Mouse (Mus musculus): Measurements from ENCODE around the gene Hsf5. TPM values are rescaled to one million over a fixed set of nuclear protein-coding genes. Genes with fewer than 3 reads are reported as not detected.
A peak's percentile ranks its signal among the peaks of the same experiment; 100 is the strongest.

Gene Hsf5
- total RNA-seq, 2 experiments from 2014 or later = 0.27 to 0.71 TPM

DNA sequence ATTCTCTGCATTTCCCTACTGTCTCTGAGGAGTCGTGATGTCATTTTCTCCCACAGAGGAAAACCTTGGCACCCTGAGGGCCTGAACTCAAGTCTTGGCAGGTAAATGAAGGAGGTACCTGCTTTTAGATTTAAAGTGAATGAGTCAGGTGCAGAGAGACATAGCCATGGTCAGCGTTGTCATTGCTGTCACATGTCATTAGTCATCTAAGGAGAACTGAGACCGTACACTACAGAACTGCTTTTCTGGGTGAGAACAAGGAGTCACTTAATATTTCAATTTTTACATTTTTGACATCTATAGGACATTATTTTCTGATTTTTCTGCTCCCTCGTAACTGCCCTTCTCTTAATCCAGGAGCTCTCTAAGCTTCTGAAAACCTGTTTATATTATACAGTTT lies 61.6 kb downstream of the Hsf5 start:
- DNase-seq (ENCODE audit: low spot score in 2 of 2) = no peak
- intact Hi-C loops (cut with DNase I) = no loop called here

DNA sequence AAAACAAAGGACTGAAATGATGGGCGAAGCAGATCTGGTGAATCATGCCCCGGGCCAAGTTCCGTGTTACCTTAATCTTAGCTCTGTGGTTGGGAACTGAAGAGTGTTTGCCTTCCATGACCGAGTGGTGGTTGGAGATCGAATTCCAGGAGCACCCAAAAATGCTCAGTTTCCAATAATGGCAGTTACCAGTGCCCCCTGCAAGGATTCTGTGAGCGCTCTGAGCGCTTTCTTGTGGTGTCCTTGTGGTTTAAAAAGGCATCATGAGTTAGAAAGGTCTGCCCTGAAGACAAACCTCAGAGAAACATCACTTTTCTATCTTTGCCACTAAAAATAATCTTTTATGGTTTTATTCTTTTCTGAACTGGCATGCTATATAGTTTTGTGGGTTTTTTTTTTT lies 62.0 kb downstream of the Hsf5 start:
- intact Hi-C loops (cut with DNase I) = no loop called here

DNA sequence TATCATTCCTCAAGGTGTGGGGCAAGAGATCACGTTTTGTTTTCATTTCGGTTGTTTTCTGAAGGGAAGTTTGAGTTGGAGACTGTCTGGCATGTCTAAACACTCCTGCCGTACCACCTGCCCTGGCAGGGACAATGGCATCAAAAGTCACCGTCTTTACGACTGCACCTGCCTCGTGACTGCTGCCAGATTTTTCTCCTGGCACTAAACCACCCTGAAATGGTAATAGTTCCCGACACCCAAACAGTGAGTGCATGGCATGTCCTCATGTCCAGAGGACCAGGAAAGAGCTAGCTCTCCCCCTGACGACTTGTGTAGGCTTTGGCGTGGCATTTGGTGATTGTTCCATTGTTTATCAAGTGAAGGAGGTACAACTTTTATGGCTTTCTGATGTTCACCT lies 63.8 kb downstream of the Hsf5 start:
- DNase-seq (ENCODE audit: low spot score in 2 of 2) = no peak
- intact Hi-C loops (cut with DNase I) = no loop called here

More for the DNA sequence above, 62.0 kb downstream of the Hsf5 start:
- DNase-seq (ENCODE audit: low spot score in 2 of 2) = no peak

DNA sequence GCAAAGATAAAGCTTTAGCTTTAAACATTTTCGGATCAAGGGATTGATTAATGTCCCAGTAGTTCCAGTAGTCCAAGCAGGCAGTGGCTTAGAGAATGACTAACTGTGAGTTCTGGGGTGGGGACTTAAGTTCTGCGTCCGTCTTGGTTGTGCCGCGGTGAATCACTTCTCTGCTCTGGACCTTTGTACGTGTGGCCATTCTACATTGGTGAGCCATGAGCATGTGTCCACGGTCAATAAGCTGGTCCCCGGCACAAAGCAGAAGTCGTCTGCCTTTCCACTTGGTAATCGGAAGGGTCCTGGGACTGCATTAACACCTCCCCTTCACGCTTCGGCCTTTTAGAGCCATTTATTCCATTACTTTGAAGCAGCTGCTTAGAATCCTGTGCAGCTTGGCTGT lies 65.1 kb downstream of the Hsf5 start:
- DNase-seq (ENCODE audit: low spot score in 2 of 2) = no peak
- intact Hi-C loops (cut with DNase I) = no loop called here

DNA sequence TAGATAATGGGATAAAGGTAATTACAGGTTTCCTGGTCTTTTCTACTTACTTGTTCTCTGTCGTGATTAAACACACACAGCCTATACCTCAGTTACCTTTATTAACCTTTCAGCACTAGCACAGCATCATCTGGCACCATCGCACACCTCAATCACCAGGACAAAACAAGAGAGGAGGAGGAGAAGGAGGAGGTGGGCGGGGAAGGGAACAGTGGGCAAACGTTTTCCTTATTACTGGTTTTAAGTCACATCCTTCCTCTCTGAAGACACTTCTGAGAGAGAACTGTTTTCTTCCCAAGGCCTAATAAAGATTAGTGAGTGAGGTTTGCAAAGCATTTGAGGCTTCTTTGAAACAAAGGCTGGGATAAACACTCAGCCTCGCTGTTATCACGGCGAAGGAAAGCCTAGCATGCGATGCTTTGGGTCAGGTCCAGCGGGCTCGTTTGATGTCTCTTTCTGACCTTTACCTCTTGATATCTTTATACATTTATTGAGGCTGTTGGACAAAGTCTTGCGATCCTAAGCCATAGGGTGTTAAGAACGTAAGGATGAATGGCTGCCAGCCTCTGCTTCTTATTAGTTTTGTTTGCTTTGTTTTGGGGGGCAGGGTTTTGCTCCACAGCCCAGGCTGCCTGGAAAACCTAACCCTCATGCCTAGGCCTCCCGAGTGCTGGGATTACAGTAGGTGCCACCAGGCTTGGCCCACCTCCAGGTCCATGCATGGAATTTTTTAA lies 66.0 kb downstream of the Hsf5 start:
- no peak for DNase-seq (ENCODE audit: low spot score in 2 of 2)
- intact Hi-C loops (cut with DNase I) = no loop called here

DNA sequence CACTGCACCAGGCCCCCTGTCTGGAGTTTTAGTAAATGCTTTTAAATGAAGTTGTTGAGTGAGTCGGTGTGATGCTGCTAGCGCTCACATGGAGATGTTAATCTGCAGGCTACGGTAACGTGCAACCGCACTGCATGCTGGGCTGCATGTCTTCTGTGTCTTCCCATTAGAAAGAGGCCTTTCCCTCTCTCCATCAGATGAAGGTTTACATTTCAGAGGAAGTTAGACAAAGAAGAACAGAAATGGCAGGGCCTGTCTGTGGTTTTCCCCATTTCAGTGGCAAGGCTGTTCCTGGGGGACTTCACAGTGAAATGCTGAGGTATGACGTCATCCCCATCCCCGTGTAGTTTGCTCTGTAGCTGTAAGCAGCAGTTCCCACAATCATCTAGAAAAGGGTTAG lies 69.4 kb downstream of the Hsf5 start:
- no peak for DNase-seq (ENCODE audit: low spot score in 2 of 2)
- intact Hi-C loops (cut with DNase I) = no loop called here

DNA sequence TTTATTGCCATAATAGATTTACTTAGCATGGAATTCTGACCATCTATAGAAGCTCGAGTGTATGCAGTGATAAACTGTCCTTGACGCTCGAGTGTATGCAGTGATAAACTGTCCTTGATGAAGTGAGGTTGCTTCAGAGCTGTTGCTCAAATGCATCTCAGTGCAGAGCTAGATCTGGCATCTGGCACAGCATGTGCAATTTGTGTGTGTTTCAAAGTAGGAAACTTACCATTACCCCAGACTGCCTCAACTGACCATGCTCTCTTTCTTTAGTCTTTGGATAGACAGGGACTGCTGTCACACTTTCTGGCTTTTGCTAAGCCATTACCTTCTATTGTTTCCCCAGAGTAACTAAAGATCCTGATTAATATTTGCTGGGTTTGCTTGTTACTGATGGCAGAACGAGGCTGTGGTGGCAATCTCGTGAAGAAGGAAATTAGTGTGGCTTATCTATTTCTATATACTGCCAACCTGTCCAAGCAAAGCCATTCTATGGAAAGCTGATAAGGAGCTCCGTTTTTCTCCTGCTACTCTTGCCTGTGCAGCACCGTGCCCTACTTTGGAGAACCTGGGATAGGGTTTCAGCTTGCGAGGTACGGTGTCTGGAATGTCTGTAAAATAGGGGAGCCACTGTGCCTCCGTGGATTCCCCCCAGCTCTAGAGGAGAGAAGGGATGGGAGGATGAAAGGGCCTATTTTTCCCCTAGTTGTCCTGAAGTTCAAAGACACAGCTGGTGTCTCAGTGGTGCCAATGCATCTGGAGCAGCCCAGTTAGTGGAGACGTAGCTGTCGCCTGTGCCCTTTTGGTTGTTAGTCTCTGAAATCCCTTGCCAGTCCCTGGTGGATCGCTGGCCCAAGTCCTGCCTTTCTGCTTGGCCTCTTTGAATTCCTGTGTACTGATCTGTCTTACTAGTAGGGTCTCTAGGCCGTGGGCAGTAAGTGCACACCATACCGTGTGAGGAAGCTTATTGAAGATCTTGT lies 70.6 kb downstream of the Hsf5 start:
- intact Hi-C loops (cut with DNase I) = no loop called here
- peak in 1 of 2 experiments; percentile 18 for DNase-seq (ENCODE audit: low spot score in 2 of 2)

DNA sequence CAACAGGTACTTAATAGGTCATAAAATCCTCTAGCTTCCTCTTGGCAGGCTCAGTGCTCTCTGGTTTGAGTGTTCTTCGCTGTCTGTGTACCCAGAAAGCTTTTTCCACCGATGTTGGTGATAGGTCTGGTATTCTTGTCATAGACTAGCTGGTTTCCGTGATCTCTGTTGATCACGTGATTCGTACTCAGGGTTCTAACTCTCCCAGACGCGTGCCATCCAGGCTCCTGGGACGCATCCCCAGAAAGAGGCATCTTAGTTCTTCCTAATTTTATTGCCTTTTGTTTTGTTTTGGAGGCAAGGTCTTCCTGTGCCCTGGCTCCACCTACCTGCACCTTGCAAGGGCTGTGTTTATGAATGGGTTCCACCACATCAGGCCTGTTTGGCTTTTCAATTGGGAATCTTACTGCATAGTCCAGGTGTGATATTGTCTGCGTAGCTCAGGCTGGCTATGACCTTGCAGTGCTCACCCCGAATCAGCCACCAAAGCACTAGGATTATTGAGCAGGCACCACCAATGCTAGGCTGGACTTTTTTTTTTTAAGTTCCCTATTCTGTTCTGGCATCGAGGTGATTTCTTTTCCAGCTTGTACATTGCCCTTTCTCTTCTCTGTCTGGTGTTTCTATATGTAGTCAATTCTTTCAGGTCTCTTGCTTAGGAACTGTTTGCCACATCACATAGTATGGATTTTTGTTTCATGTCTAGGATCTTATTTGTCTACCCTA lies 71.7 kb downstream of the Hsf5 start:
- DNase-seq (ENCODE audit: low spot score in 2 of 2) = no peak
- intact Hi-C loops (cut with DNase I) = no loop called here

DNA sequence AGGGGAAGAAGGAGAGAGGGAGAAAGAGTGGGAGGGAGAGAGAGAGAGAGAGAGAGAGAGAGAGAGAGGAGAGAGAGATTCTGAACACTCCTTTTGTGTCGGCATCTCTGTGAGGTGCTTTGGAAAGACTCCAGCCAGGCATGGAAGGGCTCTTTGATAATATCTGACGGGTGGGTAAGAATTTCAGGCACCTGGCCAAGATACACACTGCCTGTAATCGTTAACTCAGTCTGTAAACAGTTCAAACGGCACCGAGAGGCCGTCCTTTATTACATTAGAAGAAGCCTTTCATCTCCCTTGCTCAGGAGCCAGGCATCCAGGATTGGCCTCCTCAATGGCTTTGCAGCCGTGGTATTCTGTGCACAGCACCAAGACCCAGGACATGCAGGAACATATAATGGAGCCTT lies 72.4 kb downstream of the Hsf5 start:
- intact Hi-C loops (cut with DNase I) = no loop called here

DNA sequence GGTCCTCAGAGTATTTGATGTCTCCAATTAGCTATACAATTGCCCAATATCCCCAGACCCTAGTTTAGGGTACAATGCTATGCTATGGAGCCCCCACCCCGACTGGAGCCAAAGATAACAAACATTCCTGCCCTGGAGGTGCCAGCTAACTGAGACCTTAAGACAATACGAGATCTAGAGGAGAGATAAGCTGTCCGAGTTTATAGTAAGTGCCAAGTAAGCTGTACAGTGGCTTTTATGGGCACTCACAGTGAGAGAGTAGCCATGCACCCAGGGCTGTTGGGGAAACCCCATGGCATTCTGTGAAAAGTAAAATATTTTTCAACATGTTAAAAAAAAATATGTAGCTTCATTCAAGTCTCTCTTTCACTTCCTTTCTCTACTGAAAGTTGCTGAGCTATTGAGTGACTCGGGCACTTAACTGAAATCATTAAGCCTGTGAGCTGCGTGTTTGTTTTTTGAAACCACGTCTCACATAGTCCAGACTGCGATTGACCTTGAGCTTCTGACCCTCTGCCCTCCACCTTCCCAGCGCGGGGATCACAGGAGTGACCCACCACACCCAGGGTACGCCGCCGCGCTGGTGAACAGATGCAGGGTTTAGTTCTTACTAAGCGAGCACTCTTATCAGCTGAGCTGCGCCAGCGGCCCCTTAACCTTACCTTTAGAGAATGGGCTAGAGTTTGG lies 73.2 kb downstream of the Hsf5 start:
- intact Hi-C loops (cut with DNase I) = no loop called here
- no peak for DNase-seq (ENCODE audit: low spot score in 2 of 2)

More for the DNA sequence above, 72.4 kb downstream of the Hsf5 start:
- DNase-seq (ENCODE audit: low spot score in 2 of 2) = peak; percentile 17 to 34

DNA sequence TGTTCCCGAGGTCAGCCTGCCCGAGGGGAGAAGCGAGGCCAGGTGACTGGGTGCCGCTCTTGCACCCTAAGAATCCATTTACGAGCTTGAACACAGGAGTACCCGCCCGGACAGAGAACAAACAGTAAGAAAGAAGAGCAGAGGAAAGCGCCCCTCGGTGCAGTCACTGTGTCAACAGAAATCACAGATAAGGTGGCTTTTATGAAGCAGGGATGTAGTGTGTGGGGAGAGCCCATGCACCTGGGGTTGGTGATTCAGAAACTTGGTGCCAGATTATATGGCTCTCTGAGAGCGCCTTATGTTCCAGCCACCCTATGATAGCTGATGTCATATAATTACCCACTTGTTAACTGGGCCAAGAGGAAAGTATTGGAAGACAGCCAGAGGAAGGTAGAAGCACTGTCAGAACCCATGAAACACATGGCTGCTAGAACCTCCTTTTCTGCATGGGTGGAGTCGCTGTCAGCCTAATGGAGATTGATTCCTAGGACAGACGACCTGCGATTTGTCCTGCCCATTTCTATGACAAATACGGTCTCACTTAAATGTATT lies 80.2 kb downstream of the Hsf5 start:
- intact Hi-C loops (cut with DNase I) = no loop called here
- no peak for DNase-seq (ENCODE audit: low spot score in 2 of 2)

DNA sequence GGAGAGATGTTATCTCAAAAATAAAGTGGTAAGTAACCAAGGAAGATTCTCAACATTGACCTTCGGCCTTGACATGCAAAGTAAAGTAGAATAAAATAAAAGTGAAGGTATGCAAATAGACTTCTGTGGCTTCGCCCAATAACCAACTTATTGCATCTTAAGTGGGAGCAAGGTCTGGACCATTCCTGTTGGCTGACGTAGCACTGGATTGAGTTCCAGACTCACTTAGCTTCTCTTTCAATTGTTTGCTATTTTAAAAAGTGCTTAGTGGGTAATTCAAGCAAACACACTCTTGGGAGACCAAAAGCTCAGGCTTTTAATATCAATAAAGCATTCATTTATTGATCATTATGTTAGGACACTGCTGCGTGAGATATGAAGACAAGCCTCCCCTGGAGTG lies 81.2 kb downstream of the Hsf5 start:
- intact Hi-C loops (cut with DNase I) = no loop called here

DNA sequence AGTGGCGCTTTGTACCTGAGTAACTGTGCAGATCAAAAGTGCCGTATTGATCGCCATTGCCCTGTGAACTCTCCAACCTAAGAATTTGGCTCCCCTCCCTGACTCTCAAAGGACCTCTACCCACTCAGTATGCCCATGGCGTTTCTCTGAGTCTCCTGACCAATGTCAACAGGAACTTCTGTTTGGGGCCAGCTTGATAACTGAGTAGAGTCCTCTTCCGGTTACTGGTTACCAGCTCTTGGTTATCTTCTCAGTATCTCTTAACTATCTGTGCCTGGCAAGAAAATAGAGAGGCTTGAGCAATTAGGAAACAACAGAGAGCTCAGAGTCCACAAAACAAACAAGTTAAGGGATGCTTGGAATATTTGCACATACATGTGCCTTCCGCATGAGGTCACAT lies 84.1 kb downstream of the Hsf5 start:
- DNase-seq (ENCODE audit: low spot score in 2 of 2) = no peak

More for the DNA sequence above, 81.2 kb downstream of the Hsf5 start:
- no peak for DNase-seq (ENCODE audit: low spot score in 2 of 2)

DNA sequence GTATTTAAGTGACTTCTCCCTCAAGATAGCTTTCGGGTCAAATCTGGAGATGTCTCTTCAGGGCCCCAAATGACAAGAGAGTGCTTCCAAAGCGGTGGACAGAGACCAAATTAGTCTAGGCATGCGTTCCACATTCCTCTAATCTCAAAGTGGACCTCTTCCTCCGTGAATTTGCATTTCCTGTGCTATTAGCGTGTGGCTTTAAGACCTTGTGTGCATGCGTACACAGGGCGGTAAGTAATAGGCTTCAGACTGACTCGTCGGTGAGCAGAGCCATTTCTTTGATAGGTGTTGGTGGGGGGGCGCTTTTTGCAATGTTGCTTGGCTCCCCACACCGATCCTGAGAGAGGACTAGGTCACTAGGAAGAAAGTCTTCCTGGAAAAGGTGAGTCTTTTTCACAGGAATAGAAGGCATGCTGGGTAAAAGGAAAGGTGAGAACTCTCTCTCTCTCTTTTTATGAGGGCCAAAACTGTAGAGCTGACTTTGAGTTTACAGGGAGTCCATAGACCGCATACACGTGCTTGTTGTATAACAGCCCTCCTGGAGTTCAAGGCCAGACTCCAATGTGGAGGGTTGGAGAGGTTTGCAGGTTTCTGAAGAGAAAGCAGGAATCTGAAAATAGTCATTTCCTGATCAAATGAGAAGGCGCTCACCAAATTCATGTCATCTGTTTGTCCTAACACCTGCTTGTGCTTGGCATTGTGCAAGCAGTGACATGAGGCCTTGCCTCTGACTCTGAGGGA lies 85.1 kb downstream of the Hsf5 start:
- intact Hi-C loops (cut with DNase I) = no loop called here
- DNase-seq (ENCODE audit: low spot score in 2 of 2) = no peak

More for the DNA sequence above, 84.1 kb downstream of the Hsf5 start:
- intact Hi-C loops (cut with DNase I) = no loop called here

DNA sequence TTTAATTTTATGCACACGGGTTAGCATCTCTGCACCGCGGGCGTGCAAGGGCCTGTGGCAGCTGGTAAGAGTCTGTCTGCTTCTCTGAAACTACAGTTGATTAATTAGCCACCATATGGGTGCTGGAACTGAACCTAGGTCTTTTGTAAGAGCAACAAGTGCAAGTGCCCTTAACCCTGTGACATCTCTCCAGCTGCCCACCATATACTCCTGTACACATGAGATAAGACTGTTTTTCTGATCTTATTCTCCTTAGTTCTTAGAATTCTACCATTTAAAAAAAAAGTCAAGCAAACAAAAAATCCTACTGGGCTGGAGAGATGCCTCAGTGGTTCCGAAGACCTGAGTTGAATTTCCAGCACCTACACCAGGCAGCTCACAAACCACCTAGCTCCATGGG lies 86.7 kb downstream of the Hsf5 start:
- no peak for DNase-seq (ENCODE audit: low spot score in 2 of 2)
- intact Hi-C loops (cut with DNase I) = no loop called here

DNA sequence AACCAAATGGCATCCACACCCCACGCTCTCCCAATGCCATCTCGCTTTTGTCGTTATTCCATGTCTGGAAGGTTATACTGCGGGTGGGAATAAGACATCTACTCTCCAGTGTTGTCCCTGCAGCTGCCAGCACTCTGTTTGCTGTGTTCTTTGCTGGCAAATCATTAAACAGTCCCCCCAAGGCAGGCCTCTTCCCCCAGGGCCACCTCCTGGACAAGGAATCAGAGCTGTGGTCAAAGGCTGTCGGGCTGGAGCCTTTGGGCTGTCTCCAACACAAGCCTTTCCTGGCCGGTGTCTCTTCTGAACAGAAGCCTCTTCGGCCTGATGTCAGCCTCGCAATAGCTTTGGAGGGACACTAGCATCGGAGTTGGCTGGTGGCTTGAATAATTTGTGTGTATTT lies 87.3 kb downstream of the Hsf5 start:
- no peak for DNase-seq (ENCODE audit: low spot score in 2 of 2)
- intact Hi-C loops (cut with DNase I) = no loop called here

DNA sequence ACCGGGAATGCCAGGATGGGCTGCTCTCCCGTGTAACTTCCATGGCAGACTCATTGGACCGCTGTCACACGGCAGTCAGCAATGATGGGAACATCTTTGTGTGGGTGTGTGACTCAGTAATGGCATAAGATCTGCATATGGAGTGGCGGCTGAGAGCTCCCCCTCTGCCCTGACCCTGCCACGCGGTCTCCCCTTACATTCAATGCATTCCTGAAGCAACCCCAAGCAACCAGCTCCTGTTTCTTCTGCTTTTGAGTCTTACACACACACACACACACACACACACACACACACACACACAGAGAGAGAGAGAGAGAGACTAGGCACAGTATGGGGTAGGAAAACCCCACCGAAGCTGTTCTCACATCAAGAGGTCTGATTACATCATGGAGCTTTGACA lies 90.6 kb downstream of the Hsf5 start:
- intact Hi-C loops (cut with DNase I) = no loop called here
- DNase-seq (ENCODE audit: low spot score in 2 of 2) = no peak

DNA sequence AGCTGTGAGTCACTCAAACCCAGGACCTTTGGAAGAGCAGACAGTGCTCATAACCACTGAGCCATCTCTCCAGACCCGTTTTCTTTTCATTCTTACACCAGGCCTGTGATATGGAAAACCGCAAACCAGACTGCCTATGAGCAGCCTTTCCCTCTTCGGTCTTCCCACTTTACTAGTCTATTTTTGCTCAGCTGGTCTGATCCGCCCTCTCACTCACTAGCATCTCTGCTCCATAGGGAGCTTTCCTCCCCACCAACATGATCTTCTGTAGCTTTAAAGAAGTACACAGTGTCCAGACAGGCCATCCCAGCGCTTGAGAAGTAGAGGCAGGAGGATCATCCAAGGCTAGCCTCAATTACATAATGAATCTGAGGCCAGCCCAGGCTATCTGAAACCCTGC lies 92.0 kb downstream of the Hsf5 start:
- DNase-seq (ENCODE audit: low spot score in 2 of 2) = peak in 1 of 2 experiments; percentile 48
- intact Hi-C loops (cut with DNase I) = no loop called here

All from left cerebral cortex, postnatal 25 days (tissue).